Mouse (Mus musculus): ENCODE data around the gene Ppp1r16b.

Gene Ppp1r16b

DNA sequence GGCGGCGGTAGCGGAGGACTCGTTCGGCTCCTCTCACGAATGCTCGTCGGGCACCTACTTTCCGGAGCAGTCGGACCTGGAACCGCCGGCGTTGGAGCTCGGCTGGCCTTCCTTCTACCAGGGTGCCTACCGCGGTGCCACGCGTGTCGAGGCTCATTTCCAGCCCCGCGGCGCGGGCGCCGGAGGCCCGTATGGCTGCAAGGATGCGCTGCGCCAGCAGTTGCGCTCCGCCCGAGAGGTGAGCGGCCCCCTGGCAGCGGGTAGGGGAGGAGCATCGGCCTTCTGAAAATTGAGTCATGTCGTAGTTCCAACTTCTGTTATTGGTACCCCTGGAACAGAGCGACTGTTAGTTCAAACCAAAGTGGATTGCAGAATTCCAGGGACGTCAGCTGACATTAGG is 103.2 kb downstream of the Ppp1r16b start:
- no peak for DNase-seq (ENCODE audit: low spot score in 2 of 2)

DNA sequence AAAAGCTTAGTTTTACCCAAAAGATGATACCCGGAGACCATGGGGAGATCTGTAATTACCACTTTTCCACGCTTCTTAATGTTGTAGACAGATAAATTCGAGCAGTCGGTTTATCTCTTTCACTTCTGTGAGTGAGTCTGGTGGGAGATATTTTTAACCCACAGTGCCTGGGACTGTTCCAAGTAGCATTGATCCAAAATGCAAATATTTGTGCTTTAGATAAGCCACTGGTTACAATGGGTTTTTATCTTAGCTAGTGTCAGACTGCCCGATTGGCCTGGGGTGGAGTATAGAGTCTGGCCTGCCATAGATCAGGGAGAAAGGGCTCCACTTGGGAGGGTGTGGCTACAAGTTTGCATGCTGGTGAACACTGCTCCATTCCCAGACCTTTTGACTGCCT is 103.6 kb downstream of the Ppp1r16b start:
- DNase-seq (ENCODE audit: low spot score in 2 of 2): no peak

DNA sequence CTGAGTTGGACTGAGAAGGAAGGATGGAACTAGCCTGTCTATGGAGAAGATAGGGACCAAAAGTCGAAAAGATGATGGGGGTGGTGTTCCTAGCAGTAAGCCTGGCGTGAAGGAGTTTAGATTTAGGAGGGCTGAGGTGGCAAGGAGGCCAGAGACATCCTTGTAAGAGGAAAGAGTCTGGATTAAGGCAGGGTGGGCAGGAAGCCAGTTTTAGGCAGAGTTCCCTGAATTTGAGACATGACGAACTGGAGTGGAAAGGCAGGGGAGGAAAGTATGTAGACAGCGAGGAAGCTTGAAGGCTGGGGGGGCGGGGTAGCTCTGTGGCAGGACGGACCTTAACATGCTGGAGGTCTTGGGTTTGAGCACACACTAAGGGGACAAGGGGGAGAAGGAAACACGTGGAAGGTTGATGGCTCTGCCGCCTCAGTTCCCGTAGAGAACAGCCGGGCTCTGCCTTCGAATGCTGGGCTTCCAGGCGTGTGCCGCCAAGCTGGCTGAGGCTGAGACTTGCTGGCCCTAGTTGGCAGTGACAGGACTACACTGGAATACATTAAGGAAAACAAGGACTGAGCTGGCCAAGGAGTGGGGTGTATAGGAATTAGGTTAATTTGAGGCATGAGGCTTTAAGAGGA is 105.0 kb downstream of the Ppp1r16b start:
- no peak for DNase-seq (ENCODE audit: low spot score in 2 of 2)

DNA sequence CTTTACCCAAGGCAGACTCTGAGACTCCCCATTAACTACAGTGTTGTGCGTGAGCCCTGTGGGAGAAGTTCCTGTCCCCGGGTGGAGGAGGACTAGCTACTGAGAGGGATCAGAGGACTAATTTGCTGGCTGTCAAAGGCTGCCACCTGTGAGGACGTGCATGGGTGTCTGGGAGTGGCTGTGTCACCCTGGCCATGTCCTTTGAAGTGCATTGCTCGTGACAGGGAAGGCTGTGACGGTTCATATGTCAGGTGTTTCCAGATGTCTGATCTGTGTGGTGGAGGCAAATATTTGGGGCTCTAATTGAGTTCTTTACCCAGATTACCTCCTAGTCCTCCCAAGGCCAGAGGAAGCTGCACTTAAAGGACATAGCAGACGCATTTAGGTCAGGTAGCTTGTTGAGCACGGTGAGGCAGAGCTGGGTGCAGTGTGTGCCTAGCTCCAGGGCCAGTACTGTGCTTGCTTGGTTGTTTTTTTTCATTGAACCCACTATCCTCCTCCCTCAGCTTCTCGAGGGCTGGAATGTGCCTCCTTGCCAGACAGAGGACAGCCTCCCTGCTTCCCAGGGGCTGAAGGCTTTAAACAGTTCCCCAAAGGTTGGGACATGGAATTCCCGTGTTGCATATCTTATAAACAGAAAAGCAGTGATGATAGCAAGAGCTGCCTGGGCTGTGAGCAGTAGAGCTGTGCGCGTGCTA is 106.0 kb downstream of the Ppp1r16b start:
- no peak for DNase-seq (ENCODE audit: low spot score in 2 of 2)

GRCm38 (mm10) chr2:158772808-158773207 is 107.6 kb downstream of the Ppp1r16b start:
- DNase-seq (ENCODE audit: low spot score in 2 of 2): no peak

- DNase-seq (ENCODE audit: low spot score in 2 of 2): no peak
These were observed 109.7 kb downstream of the Ppp1r16b start for GRCm38 (mm10) chr2:158774886-158775285.

DNA sequence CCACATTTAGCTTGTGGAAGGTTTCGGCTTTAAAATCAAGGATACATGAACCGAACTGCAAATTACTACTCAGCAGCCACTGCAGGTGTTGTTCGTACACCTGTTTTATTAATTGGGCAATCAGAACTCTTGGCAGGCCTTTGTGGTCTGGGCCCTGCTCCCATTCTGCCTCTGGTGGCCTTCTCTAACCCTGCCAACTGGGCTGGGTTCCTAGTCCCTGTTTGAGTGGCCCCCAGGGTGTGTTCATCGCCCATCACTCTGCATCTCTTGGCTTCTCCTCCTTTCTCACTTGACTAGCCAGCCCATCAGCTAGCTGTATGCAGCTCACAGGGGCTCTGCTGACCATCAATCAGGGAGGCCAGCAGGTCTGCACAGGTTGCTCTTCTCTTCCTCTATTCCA is 111.5 kb downstream of the Ppp1r16b start:
- no peak for DNase-seq (ENCODE audit: low spot score in 2 of 2)

GRCm38 (mm10) chr2:158777490-158777889 is 112.3 kb downstream of the Ppp1r16b start:
- no peak for DNase-seq (ENCODE audit: low spot score in 2 of 2)

GRCm38 (mm10) chr2:158778349-158778748 is 113.2 kb downstream of the Ppp1r16b start:
- no peak for DNase-seq (ENCODE audit: low spot score in 2 of 2)

GRCm38 (mm10) chr2:158781126-158781525 is 115.9 kb downstream of the Ppp1r16b start:
- no peak for DNase-seq (ENCODE audit: low spot score in 2 of 2)

DNA sequence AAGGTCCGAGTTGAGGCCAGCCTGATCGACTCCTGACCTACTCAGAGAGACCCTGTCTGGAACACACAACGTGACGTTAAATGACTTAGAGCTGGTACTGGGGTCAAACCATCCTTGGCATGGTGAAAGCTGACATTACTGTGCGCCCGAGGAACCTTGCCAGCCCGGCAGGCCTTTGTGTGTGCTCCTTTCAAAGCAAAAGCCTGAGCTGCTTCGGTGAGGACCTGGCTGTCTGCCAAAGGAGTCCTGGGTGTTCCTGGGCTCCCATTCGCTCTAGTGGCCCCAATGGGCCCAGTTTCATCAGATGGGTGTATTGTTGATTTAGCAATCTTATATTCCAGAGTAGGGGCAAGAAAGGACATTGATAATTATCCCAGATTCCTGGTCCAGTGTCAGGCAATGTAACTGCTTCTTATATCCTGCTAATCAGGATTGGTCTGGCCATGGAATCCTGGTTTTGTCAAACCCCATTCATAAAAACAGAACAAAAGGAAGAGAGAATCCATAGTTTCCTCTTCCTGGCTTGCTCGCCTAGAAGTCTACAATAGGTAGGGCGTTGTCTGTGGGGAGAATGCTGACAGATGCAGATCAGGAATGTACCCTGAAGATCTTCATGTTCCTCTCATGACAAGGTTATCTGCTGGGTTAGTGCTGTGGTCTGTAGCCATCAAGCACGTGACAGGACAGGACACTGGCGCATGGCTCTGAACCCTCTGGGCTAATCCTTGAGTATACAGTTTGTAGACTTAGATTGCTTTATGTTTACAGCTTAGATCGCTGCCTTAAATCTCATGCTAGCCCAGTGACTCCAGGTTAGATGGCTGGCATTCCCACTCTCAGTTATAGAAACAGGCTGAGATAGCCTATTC is 122.0 kb downstream of the Ppp1r16b start:
- no peak for DNase-seq (ENCODE audit: low spot score in 2 of 2)

GRCm38 (mm10) chr2:158794494-158795004 is 129.4 kb downstream of the Ppp1r16b start, which contains the start of gene Dhx35:
Gene Dhx35, plus strand, starts transcription at chr2:158794807.
- peak; percentile 95 to 96 for DNase-seq (ENCODE audit: low spot score in 2 of 2)

DNA sequence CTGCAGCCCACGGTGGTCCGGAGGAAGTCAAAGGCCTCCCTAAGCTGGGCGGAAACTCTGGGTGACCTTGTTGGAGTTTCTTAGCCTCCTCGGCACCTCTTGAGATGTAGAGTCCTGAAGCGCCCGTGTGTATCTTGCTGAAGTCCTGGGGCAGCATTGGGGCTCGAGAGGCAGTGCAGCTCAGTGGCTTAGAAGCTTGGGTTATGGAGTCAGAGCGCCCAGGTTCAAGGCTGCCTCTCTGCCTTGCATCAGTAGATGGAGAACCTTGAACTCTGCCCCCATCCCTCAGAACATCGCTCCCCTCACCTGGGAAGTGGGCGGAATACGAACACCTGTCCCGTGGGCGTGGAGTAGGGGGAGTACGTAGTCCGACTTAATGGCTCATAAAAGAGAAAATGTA is 129.8 kb downstream of the Ppp1r16b start:
- DNase-seq (ENCODE audit: low spot score in 2 of 2): no peak

- no peak for DNase-seq (ENCODE audit: low spot score in 2 of 2)
These were observed 130.7 kb downstream of the Ppp1r16b start for GRCm38 (mm10) chr2:158795875-158796274.

GRCm38 (mm10) chr2:158799328-158799727 is 134.1 kb downstream of the Ppp1r16b start:
- DNase-seq (ENCODE audit: low spot score in 2 of 2): no peak

- no peak for DNase-seq (ENCODE audit: low spot score in 2 of 2)
These were observed 135.6 kb downstream of the Ppp1r16b start for GRCm38 (mm10) chr2:158800788-158801187.

GRCm38 (mm10) chr2:158803575-158803974 is 138.4 kb downstream of the Ppp1r16b start:
- no peak for DNase-seq (ENCODE audit: low spot score in 2 of 2)

GRCm38 (mm10) chr2:158815686-158816085 is 150.5 kb downstream of the Ppp1r16b start:
- no peak for DNase-seq (ENCODE audit: low spot score in 2 of 2)

All from right cerebral cortex, adult 2 months (tissue).